Comparison of ENCODE assay signal across 13 mouse cellular contexts in genomic region chr9:75609505-75609904, GRCm38 (mm10). TPM values are rescaled to one million over a fixed set of nuclear protein-coding genes. Genes with fewer than 3 reads are reported as not detected.
DNase-seq lines count a peak whose midpoint lies in the region; ATAC-seq lines count a peak whose summit lies in the region.
"Had no signal": no experiment of that assay in that cellular context is flagged by ENCODE, and none has a peak within 500 bp of the region (broad histone marks: within the 10 kb centered on the region; RNA-seq: fewer than 3 reads in every experiment).

No protein-coding gene starts in this region.

- H3K4me1 ChIP-seq in neural tube, embryonic 11.5 days (ENCODE audit: control insufficient read depth, insufficient read depth, low read length), result no peaks in the 10 kb centered on the region
- peaks cover 12% of the 10 kb centered on the region for H3K4me1 ChIP-seq in hindbrain, embryonic 16.5 days (ENCODE audit: control insufficient read depth, insufficient read depth, low read depth, low read length)
- H3K4me1 ChIP-seq in neural tube, embryonic 15.5 days, result peaks cover 18% of the 10 kb centered on the region

- DNase-seq in cerebellum, postnatal 10 days, result peak; percentile 55 to 58
- no peak for DNase-seq in cerebellum, adult 9-11 months
- DNase-seq in neural tube, embryonic 11.5 days (ENCODE audit: low spot score), result peak; percentile 35
- no peak for DNase-seq in neural tube, embryonic 10.5 days (ENCODE audit: extremely low spot score, low spot score)
- DNase-seq in adrenal gland, adult 8-10 months, result no peak
- no peak for DNase-seq in adrenal gland, postnatal 10 days
- DNase-seq: cerebellum, adult 11-12 months; liver; thymus, adult 2 months had no signal

- 50% methylated on average over 1 of the region's 1 CpGs for WGBS in neural tube, embryonic 11.5 days
- 13% methylated on average over 1 of the region's 1 CpGs for WGBS in hindbrain, embryonic 16.5 days
- WGBS in neural tube, embryonic 15.5 days, result 5% methylated on average over 1 of the region's 1 CpGs

- H3K27me3 ChIP-seq in neural tube, embryonic 11.5 days (ENCODE audit: control insufficient read depth, insufficient read depth, low read length), result no peaks in the 10 kb centered on the region
- H3K27me3 ChIP-seq in hindbrain, embryonic 16.5 days (replicated peaks; ENCODE audit: control insufficient read depth, insufficient read depth, low read length), result no peaks in the 10 kb centered on the region
- no peaks in the 10 kb centered on the region for H3K27me3 ChIP-seq in neural tube, embryonic 15.5 days (replicated peaks)

- no peaks in the 10 kb centered on the region for H3K36me3 ChIP-seq in neural tube, embryonic 11.5 days (ENCODE audit: control insufficient read depth, insufficient read depth, low read length)
- H3K36me3 ChIP-seq in hindbrain, embryonic 16.5 days (ENCODE audit: control insufficient read depth, insufficient read depth, low read length), result peaks cover 3% of the 10 kb centered on the region; the same call in 1 of the 2 replicates
- H3K36me3 ChIP-seq in neural tube, embryonic 15.5 days, result peaks cover 8% of the 10 kb centered on the region

- peak overlapping the region; percentile 81 for H3K4me3 ChIP-seq in neural tube, embryonic 11.5 days (ENCODE audit: low read depth, low read length)
- peak overlapping the region; percentile 85 for H3K4me3 ChIP-seq in hindbrain, embryonic 16.5 days (ENCODE audit: low read length)
- H3K4me3 ChIP-seq in neural tube, embryonic 15.5 days (replicated peaks), result peak overlapping the region; percentile 98

- peak overlapping the region; percentile 77 for H3K4me2 ChIP-seq in neural tube, embryonic 11.5 days (ENCODE audit: low read depth)
- H3K4me2 ChIP-seq in hindbrain, embryonic 16.5 days (ENCODE audit: low read length), result peak overlapping the region; percentile 63
- peak overlapping the region; percentile 67 for H3K4me2 ChIP-seq in neural tube, embryonic 15.5 days

- peak; percentile 33; the same call in 1 of the 2 replicates for ATAC-seq in neural tube, embryonic 11.5 days (ENCODE audit: insufficient read depth, low FRiP score, low TSS enrichment)
- ATAC-seq in hindbrain, embryonic 16.5 days, result peak; percentile 28; the same call in 1 of the 2 replicates
- peak; percentile 29; the same call in 1 of the 2 replicates for ATAC-seq in neural tube, embryonic 15.5 days (ENCODE audit: low FRiP score)
- ATAC-seq: activated CD4-positive, CD25-positive, alpha-beta regulatory T cell, adult 4 months had no signal

- no peak overlapping the region; the same call in 1 of the 2 replicates for H3K9ac ChIP-seq in neural tube, embryonic 11.5 days (ENCODE audit: low read length)
- peak overlapping the region; percentile 93 for H3K9ac ChIP-seq in hindbrain, embryonic 16.5 days (ENCODE audit: low read depth, low read length)
- peak overlapping the region; percentile 88 for H3K9ac ChIP-seq in neural tube, embryonic 15.5 days (replicated peaks)

- H3K9me3 ChIP-seq in neural tube, embryonic 11.5 days (ENCODE audit: control insufficient read depth, low read length), result no peaks in the 10 kb centered on the region
- no peaks in the 10 kb centered on the region for H3K9me3 ChIP-seq in hindbrain, embryonic 16.5 days (ENCODE audit: control insufficient read depth, low read length)
- H3K9me3 ChIP-seq in neural tube, embryonic 15.5 days (replicated peaks), result no peaks in the 10 kb centered on the region

- H3K27ac ChIP-seq in neural tube, embryonic 11.5 days (ENCODE audit: low read depth, low read length), result no peak overlapping the region
- H3K27ac ChIP-seq in hindbrain, embryonic 16.5 days (ENCODE audit: low read depth, low read length), result peak overlapping the region; percentile 87
- H3K27ac ChIP-seq in neural tube, embryonic 15.5 days (replicated peaks), result peak overlapping the region; percentile 92
- H3K27ac ChIP-seq: macrophage had no signal

RNA-seq across cellular contexts. Expression of gene Tmod2, which starts 1.6 kb away (rescaled TPM):
- polyA plus RNA-seq in neural tube, embryonic 11.5 days (2014; fragmentation: Nextera tagmentation; extraction: Ambion mirVana), result 54.5 and 58.8 TPM in 2 replicates
- polyA plus RNA-seq in hindbrain, embryonic 16.5 days (2015; fragmentation: Nextera tagmentation; extraction: Ambion mirVana), result 291 and 339 TPM in 2 replicates
- 252 and 283 TPM in 2 replicates for polyA plus RNA-seq in neural tube, embryonic 15.5 days (2015; fragmentation: Nextera tagmentation; extraction: Ambion mirVana)
- 10 to 100 TPM; 11.3 to 23.2 (median 16.8) TPM for total RNA-seq in adrenal gland, adult 8-10 months (2022)
- total RNA-seq in adrenal gland, postnatal 10 days (2021), result 10 to 100 TPM; 17.9 to 25.6 TPM
- polyA plus RNA-seq: activated CD4-positive, CD25-positive, alpha-beta regulatory T cell, adult 4 months; macrophage had no signal

RNA-seq across cellular contexts. Expression of gene Lysmd2, which starts 16.0 kb away (rescaled TPM):
- 15.9 and 16.6 TPM in 2 replicates for polyA plus RNA-seq in neural tube, embryonic 11.5 days (2014; fragmentation: Nextera tagmentation; extraction: Ambion mirVana)
- polyA plus RNA-seq in hindbrain, embryonic 16.5 days (2015; fragmentation: Nextera tagmentation; extraction: Ambion mirVana), result 34.9 and 36.3 TPM in 2 replicates
- 33.8 and 39.5 TPM in 2 replicates for polyA plus RNA-seq in neural tube, embryonic 15.5 days (2015; fragmentation: Nextera tagmentation; extraction: Ambion mirVana)
- total RNA-seq in adrenal gland, adult 8-10 months (2022), result 10 to 100 TPM; 12.8 to 20.1 (median 17.1) TPM
- 10 to 100 TPM; 15.3 to 17.5 TPM for total RNA-seq in adrenal gland, postnatal 10 days (2021)
- polyA plus RNA-seq: macrophage had no signal

RNA-seq across cellular contexts. Expression of gene Tmod3, which starts 50.0 kb away (rescaled TPM):
- polyA plus RNA-seq in neural tube, embryonic 11.5 days (2014; fragmentation: Nextera tagmentation; extraction: Ambion mirVana), result 113 and 117 TPM in 2 replicates
- polyA plus RNA-seq in hindbrain, embryonic 16.5 days (2015; fragmentation: Nextera tagmentation; extraction: Ambion mirVana), result 75.6 and 79.5 TPM in 2 replicates
- polyA plus RNA-seq in neural tube, embryonic 15.5 days (2015; fragmentation: Nextera tagmentation; extraction: Ambion mirVana), result 68.1 and 77.0 TPM in 2 replicates
- total RNA-seq in adrenal gland, adult 8-10 months (2022), result 10 to 100 TPM; 49.5 to 64.9 (median 56.5) TPM
- total RNA-seq in adrenal gland, postnatal 10 days (2021), result 10 to 100 TPM; 87.2 to 89.9 TPM

Comparison
In these comparisons a context has a peak if more than half of its experiments do, and no peak if none do; other contexts are left out.
1. DNase-seq: peak in cerebellum, postnatal 10 days (2 of 2) and neural tube, embryonic 11.5 days (single experiment); none in cerebellum, adult 9-11 months (single experiment), neural tube, embryonic 10.5 days (single experiment), adrenal gland, adult 8-10 months (single experiment) and adrenal gland, postnatal 10 days (single experiment).
2. Peak in every context shown above with its lines, with median percentiles within 50 percentile points of each other: ATAC-seq, H3K4me2 ChIP-seq and H3K4me3 ChIP-seq.